Mouse (Mus musculus) T-helper 17 cell (primary cell): ENCODE measurements around the gene Ryr3.
"Not testable (repeated sequence)": the region's sequence is repeated elsewhere in the genome, so short reads cannot be mapped to it uniquely, and the experiment has no call there.

Source experiments
- in situ Hi-C, 2 experiments: fragments of 300-600 bp; cut with MboI, MseI; formaldehyde crosslinking; loops; 1 replicate in 1 of 2; 2 replicates in 1 of 2; pipeline ENCODE4 v1.15.1; 2025; ENCODE audit warnings: high pct_unique_total_duplicates in 2 of 2

Ryr3 gene

DNA sequence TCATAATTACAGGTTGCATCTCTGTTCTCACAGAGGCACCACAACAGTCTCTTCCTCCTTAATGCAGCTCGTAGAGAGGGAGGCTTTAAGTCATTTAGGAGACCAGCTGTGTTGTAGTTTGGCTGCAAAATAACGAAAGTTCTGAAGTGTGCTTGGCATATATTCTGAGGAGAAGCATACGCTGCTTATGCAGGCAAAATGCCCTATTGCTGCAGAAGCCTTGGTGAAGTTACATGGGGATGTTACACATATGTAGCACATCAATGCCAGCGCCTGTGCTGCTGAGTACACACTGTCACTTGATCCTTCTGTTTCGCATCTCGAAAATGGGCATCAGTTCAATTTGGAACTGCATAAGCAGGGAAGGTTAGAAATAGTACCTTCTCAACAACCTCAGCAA is 112.3 kb downstream of the Ryr3 start:
- in situ Hi-C loops, result no loop called here

DNA sequence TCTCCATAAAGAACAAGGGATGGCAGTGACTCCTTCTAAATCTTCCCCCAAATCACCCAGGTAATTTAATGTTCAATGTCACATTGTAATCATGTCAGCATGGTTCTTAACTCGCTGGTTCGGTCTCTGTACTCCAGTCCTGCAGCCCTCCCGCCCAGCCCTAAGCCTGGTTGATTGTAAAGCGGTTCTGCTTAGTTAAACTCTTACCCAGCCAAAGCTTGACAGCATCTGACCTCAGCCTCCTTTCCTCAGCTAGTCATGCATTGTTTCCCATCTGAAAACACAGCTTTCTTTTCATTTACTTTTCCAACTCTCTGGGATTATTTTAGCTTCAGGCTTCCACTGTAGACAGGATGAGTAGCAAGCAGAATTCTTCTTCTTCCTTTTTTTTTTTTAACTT is 121.7 kb downstream of the Ryr3 start:
- in situ Hi-C loops, result no loop called here

DNA sequence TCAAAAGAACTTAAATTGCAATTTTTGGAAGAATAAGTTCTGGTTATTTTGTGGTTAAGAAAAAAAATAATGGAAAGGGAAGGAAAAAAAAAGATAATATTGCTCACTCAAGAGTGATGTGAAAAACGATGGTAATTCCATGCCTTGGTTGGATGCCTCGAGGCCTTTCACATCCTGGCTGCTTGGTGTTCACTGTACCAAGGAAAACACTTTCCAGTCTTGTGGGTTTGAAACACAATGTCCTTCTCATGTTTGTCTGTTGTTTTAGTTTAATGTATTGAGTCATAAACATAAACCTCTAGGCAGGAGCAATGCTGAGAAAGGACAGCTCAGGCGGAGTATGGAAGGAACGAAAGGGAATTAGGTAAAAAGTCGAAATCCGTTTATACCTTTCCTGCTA is 122.8 kb downstream of the Ryr3 start:
- in situ Hi-C loops, result no loop called here

DNA sequence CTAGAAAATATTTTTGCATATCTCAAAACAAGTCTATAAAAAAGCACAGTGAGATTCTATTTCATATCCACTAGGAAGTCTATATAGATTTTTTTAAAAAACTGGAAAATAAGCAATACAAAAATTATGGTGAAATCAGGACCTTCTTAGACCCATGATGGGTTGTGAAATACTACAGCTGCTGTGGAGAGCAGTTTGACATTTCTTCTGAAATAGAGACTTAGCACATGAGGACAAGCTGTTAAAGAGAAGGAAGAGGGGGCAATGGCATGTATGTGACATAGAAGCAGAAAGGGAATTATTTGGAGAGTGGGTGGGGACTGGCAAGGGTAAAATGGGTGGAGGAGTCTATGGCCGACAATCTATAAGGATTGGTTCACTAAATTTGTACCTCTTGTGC is 124.1 kb downstream of the Ryr3 start:
- in situ Hi-C loops, result no loop called here

DNA sequence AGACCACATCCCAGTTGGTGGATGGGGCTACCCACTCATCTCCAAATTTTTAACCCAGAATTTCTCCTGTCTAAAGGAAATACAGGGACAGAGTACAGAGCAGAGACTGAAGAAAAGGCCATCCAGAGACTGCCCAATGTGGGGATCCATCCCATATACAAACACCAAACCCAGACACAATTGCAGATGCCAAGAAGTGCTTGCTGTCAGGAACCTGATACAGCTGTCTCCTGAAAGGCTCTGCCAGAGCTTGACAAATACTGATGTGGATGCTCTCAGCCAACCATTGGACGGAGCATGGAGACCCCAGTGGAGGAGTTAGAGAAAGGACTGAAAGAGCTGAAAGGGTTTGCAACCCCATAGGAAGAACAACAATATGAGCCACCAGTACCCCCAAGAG is 125.6 kb downstream of the Ryr3 start:
- in situ Hi-C loops, result not testable (repeated sequence)

DNA sequence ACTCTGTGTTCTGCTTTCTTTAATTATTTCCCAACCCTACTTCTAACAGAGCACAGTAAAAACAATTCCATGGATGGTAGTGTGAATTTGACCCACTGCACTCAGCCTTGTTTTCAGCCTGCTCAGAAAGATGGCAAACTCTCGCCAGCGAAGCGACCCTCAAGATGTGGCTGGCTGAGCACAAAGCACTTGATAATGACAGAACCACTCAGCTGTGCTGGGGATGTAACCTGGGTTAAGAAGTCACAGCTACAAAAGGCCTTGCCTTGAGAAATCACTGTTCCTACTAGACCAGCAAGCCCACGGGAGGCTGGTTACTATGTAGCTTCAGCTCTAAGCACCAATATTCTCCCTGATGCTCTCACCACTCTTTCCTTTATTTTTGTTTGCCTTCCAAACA is 140.5 kb downstream of the Ryr3 start:
- in situ Hi-C loops, result no loop called here

DNA sequence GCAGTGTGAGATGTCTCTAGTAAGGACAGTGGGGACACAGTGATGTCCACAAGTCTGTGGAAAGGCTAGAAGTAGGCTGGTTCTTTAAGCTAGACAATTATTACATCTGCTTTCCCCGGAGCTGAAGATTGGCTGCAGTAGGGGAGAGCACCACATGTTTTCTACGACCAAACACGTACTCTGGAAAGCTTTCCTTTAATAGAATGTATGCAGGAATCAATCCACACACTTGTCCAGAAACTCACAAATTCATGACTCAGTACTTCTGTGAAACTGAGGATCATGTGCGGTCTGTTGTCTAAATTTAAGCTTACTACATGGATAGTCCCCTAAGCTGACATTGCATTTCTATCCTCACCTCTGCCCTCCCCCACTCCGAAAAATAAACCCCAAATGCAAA is 157.5 kb downstream of the Ryr3 start:
- in situ Hi-C loops, result no loop called here

DNA sequence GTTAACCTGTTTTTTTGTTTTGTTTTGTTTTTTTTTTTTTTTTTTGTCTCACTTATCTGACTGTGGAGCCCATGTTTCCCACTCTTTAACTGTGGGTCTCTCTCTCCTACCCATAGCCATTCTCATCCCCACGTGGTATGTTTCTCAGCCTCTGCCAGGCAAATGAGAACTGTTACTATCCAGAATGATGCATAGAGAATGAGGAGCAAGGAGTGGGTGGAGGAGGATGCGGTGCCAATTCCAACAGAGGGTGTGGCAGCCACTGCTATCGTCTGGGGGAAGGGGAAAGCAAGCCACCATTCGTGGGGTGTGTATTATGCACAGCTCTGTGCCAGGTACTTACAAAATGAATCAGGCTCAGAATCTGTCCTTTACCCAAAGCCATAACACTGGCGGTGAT is 158.0 kb downstream of the Ryr3 start:
- in situ Hi-C loops, result no loop called here

DNA sequence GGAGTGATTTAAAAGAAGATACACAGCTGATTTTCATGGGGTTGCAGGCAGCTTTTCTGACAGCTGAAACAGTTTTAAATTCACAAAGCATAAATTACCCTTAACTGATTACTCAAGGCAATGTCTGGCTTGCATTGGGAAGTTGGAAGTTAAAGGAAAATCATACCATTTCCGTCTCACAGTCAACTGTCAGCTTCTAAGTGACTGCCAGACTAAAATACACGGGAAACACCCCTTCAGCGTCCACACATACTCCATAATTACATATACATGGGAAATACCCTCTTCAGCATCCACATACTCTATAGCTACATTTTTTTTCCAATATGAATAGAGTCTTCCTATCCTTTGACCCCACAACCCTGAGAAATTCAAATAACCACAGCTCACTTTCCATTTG is 158.8 kb downstream of the Ryr3 start:
- in situ Hi-C loops, result no loop called here

DNA sequence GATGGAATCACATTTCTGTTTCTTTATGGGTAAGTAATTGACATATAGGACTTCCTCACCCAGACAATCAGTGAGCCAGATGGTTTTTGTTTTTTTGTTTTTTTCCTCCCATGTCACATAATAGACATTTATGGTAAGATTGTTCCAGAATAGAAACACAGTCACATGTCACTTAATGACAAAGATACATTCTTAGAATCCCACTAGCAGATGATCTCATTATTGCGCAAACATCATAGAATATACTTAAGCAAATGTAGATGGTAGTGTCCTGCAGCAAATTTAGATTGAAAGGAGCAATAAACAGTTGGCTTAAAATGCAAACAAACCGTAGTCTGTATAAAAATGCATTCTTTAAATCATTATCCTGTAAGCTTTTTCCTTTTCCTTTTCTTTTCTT is 161.3 kb downstream of the Ryr3 start:
- in situ Hi-C loops, result no loop called here

DNA sequence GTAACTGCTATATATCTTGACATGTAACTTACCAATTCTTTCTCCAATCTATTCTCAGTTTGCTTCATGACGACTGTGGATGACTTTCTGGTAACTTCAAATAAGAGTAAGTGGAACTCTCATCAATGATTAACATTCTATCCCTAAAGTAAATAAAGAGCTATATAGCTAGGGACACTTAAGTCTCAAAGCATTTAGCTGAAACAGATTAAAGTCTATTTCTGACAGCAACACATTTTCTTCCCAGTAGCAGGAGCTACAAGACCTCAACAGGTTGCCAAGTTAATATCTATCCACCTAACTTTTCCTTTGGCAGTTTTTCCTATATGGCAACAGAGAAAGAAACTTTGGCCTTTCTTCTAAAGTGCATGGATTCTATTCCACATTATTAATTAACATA is 167.1 kb downstream of the Ryr3 start:
- in situ Hi-C loops, result no loop called here

DNA sequence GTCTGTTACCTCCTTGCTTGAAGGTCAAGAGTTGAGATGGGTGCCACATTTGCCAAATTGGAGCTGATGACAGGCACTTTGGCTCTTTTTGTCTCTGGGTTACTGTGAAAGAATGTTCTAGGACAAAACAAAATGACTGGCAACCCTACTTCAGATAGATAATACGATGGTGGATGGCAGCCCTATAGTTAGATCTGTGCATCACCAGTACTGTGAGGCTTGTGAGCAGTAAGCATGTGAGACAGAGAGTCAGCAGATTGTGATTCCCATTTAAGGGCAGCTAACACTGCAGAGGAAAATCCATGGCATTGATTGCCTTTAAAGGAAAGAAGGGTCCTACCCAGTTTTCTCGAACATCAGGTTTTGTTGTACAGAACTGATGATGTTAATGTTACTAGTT is 180.3 kb downstream of the Ryr3 start:
- in situ Hi-C loops, result no loop called here

DNA sequence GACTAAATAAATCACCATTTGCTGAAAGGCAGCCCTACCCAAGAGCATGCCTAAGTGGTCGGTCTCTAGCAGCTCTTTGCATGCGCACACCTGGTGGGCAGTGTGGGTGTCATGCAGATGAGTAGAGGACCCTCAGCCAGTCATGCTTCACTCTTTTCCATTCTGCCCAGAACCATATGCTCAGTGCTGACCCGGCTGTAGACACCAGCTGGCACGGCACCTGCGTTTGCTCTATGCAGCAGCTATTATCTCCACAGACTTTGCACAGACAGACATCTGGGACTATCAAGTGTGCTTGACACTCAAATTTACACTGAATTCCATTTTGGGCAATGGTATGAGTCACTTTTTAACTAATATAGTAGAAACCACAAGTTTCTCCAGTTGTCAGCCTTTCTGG is 186.2 kb downstream of the Ryr3 start:
- in situ Hi-C loops, result no loop called here

DNA sequence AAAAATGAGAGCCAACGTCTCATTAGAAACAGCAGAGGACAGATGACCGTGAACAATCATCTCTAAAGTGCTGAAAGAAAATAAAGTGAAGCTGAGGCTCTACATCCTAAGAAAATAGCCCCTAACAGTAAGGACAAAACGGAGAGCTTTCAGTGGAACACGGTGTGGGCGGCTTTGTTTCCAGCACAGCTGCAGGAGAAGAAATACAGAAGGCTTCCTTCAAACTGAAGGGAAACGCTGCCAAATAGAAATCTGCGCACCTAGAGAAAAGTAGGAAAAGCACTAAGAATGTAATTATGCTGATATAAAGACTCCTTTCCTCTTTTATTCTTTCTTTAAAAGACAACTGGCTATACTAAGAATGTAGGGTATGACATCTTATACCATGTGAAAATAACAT is 197.0 kb downstream of the Ryr3 start:
- in situ Hi-C loops, result no loop called here

DNA sequence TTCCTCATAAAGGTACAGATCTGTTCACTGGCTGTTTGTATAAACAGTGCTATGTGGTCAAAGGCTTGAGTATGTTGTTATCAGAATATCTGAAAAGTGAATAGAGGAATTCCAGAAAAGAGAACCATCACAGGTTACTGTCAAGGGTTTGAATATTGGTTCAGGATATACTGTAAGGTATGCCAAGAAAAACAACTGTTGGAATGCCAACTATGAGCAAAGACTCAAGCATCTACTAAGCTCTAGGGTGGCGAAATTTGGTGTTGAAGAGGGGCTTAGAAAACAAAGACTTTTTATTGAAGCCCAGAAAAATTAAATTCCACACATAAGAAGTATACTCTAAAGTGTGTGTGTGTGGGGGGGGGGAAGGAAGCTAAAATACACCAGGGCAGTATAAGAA is 198.6 kb downstream of the Ryr3 start:
- in situ Hi-C loops, result no loop called here

DNA sequence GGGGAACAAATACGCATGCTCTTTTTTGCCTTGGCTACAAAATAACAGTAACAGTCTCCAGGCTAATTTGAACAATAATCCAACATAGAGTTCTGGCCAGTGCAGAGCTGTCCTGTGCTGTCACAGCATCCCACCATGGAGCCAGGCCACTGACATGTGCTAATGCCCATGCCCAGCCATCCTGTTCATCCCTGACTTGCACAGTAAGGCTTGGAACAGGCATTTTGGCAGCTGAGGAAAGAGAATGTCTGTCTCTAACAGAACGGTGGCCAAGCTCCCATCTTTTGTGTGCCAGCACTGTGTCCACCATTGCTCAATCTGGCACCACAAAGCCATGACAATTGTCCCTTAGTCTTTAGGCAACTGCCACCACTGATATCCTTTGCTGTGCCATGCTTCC is 200.7 kb downstream of the Ryr3 start:
- in situ Hi-C loops, result no loop called here

DNA sequence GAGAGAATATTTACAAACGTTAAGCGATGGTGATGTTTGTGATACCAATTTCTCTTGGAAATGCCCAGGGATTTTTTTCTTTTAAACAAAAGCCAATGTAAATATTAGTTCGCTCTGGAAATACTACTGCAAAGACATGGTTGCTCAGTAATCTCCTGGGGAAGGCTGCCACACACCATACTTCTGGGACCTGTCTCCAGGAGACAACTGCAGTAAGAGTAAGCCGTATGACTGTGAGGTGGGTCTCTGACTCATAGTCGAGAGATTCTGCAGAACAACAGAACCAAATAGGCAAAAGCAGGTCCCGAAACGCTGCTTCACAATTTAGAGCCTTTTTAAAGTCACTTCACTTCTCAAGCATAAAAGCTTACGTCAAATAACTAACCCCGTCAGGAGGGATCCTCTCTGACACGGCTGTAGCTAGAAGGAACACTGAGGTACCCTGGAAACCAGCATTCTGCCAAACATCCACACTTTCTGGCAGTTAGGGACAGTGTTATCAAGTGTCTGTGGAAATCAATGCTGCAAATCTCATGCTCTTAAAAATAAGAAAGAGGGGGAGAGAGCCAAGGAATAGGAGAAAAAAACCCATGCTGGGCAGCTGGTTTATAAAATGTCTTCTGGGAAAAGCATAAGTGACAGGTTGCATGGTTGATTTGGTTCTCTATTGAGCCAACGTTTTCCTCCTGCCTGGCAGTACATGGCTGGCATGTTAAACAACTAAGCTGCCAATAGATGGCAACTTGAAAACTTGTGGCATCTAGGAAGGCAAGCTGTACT is 207.7 kb downstream of the Ryr3 start:
- in situ Hi-C loops, result no loop called here

DNA sequence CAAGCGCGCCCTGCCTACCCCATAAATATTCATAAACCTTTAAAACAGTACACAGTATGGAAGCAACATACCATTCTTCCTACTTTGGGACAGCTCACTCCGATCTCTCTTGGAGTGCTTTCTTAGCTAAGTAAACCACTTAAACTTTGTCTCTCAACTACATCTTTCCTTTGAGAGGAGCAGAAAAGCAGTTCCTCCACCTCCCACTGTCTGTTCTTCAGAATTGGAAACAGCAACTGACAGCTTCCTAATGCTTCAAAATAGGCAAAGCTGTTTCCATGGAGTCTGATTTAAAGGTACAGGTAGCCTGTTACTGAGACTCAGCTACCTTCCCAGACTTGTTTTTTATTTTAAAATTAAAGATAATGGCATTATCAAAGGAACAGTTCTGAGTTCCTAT is 218.4 kb downstream of the Ryr3 start:
- in situ Hi-C loops, result no loop called here

DNA sequence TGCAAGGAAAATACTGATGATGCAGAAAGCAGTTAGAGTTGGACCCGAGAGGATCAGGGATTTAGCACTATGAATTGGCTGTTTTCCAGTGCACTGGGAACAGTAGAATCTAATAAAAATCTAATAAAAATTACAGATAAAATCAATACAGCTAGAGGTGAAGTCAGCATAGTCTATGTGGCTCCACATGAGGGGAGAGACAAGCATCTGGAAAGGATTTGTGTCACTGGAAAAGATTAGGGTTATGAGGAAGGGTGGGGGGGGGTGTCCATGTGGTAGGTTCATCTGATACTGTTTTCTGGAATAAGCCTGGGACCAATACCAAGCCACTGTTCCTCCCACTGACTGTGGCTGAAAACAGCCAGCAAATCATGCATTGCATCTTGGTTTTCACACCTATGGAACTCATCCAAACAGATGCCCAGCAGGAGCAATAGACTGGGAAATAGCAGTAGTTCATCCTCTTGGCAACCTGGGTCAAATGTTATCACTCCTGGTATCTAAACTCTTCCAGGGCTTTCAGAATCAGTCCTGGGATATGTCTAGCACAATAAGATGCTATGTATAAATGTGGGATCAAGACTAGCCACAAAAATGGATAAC is 233.9 kb downstream of the Ryr3 start:
- in situ Hi-C loops, result no loop called here

DNA sequence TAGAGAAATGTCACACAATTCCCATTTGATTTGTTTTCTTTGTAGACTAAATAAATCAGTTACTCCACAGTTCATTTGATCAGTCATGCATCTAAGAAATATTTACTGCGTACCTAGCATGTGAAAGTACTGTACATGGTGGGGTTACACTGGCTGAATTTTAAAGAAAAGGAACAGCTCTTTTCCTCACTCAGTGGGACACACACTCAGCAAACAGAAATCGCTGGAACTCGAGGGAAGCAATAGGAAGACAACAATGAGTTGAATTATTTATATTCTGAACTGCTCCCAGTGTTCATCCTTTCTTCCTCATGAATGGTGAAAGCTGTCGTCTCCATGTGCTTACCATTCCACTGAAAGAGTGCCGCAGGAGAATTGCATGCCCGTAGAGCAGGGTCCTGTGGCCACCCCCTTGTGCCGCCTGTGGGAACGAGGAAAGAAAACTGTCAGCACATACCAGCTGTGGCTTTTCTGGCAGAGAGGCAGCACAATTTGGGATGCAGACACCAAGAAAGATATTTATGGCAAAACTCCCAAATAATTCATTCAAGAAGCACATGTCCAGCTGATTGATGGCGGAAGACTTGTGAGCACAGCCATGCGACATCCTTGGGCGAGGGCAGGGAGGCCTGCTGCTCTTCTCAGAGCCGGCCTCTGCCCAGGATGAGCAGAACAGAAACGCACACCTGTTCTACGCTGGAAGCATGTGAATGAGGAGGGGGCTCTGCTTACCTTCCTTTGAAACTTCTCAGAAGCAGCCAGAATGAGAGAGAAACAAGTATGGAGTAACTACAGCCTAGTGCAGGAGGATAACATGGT is 249.9 kb downstream of the Ryr3 start:
- in situ Hi-C loops, result no loop called here

DNA sequence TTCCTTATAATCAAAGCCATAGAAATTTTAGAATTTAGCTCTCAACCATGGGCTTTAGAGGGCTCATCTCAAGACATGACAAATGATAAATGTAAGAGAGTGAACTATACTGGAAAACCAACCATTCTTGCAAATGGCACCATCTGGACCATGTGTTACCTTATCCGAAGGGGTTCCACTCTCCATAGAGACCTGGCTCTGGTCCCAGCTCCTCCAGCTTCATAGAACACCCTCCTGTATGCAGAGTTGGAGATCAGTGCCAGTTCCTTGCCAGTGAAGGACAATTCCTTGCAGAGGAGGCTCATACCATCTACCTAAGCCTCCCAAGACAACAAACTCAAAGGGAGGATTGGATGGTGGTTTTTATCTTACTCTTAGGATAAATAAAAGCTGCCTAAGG is 268.0 kb downstream of the Ryr3 start:
- in situ Hi-C loops, result no loop called here

DNA sequence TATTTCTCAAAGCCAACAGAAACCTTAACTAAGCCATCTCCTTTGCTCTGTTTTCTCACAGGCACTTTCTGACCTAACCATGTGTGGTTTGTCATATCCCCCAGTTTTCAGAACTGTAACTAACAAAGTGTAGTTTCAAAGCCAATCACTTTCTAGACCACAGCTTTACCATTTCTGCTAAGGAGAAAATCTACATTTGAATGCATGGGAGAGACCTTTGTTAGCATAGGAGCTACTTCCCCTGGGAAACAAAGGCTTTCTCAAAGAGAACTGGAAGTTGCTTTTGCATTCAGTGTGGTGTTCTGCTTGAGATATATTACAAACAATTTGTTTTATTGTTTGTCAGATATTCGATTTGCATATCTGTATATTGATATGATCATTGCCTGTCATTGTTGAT is 285.1 kb downstream of the Ryr3 start:
- in situ Hi-C loops, result no loop called here

DNA sequence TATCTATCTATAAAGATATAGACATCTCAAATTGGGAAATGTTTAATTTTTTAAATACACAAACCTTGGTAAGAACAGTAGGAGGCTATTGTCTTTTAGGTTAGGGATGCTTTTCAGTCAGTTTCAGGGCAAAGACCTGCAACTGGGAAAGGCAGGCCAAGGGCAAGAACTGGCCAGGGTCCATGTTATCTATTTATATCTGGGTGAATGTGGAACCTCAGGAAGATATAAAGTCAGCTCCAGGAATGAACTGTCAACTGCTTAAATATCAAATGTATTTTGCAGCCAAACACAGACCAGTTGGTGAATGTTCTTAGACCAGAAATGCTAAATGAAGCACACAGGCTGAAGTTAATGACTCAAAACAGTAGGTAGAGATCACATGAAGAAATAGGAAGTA is 303.1 kb downstream of the Ryr3 start:
- in situ Hi-C loops, result no loop called here
